Mouse (Mus musculus): Measurements from ENCODE around the gene Nfkb2.

Nfkb2 gene

DNA sequence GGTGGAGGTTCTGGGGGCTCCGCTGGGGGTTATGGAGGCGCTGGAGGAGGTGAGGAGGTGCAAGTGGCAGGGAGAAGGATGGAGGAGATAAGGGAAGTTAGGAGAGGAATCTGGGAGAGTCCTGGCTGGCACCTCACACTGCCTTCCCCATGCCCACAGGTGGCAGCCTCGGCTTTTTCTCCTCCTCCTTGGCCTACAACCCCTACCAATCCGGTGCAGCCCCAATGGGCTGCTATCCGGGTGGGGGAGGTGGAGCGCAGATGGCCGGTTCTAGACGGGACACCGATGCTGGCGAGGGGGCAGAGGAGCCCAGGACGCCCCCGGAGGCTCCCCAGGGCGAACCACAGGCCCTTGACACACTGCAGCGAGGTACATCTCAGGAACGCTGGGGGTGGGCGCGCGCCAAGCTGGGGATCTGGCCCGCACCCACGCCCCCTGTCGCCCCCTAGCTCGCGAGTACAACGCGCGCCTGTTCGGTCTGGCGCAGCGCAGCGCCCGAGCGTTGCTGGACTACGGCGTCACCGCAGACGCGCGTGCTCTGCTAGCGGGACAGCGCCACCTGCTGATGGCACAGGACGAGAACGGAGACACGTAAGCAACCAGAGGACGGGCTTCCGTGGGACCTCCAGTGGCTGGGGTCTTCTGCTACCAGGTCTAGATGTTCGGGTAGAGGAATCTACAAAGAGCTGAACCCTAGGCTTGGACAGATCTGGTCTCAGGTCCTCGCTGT lies 4.8 kb downstream of the Nfkb2 start:
- peak; percentile 61 to 80 for DNase-seq (ENCODE audit: low spot score in 2 of 2)

- DNase-seq (ENCODE audit: low spot score in 2 of 2) = no peak
These were observed 5.7 kb downstream of the Nfkb2 start for GRCm38 (mm10) chr19:46309651-46310305.

GRCm38 (mm10) chr19:46310312-46310865 lies 6.3 kb downstream of the Nfkb2 start:
- no peak for DNase-seq (ENCODE audit: low spot score in 2 of 2)

DNA sequence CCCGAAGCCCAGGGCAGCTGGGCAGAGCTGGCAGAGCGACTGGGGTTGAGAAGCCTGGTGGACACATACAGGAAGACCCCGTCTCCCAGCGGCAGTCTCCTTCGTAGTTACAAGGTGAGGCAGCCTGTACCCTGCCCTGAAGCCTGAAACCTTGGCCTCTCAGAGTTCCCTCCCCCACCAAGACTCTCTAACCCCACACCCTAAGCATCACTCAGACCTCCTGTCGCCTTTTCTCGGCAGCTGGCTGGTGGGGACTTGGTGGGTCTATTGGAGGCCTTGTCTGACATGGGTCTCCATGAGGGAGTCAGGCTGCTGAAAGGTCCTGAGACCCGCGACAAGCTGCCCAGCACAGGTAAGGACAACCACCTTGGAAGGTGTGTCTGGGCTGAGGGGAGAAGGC lies 7.2 kb downstream of the Nfkb2 start:
- DNase-seq (ENCODE audit: low spot score in 2 of 2) = no peak

GRCm38 (mm10) chr19:46312566-46312965 lies 8.4 kb downstream of the Nfkb2 start:
- no peak for DNase-seq (ENCODE audit: low spot score in 2 of 2)

- no peak for DNase-seq (ENCODE audit: low spot score in 2 of 2)
These were observed 9.0 kb downstream of the Nfkb2 start for GRCm38 (mm10) chr19:46313116-46313515.

GRCm38 (mm10) chr19:46313591-46313990 lies 9.5 kb downstream of the Nfkb2 start:
- no peak for DNase-seq (ENCODE audit: low spot score in 2 of 2)

DNA sequence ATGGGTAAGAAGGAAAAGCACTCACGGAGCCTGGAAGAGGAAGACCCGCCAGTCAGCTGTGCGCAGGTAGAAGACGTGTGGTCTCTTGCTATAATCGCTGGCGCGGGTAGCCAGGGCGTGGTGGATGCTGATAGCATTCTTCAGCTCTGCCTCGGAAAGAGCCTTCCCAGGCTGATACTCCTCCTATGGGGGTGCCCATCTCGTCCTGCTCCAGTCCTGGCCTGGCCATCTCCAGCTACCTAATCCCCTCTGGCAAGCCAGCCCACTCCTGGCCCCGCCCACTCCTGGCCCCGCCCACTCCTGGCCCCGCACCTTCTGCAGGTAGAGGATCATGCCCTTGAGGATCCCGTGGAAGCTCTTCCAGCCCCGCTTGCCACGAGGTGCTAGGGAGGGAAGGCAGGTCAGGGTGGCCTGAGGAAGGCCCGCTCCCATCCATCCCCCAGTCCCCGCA lies 10.1 kb downstream of the Nfkb2 start:
- no peak for DNase-seq (ENCODE audit: low spot score in 2 of 2)

GRCm38 (mm10) chr19:46314872-46315742 lies 11.0 kb downstream of the Nfkb2 start:
- DNase-seq (ENCODE audit: low spot score in 2 of 2) = no peak

- DNase-seq (ENCODE audit: low spot score in 2 of 2) = no peak
These were observed 11.9 kb downstream of the Nfkb2 start for GRCm38 (mm10) chr19:46315752-46316610.

DNA sequence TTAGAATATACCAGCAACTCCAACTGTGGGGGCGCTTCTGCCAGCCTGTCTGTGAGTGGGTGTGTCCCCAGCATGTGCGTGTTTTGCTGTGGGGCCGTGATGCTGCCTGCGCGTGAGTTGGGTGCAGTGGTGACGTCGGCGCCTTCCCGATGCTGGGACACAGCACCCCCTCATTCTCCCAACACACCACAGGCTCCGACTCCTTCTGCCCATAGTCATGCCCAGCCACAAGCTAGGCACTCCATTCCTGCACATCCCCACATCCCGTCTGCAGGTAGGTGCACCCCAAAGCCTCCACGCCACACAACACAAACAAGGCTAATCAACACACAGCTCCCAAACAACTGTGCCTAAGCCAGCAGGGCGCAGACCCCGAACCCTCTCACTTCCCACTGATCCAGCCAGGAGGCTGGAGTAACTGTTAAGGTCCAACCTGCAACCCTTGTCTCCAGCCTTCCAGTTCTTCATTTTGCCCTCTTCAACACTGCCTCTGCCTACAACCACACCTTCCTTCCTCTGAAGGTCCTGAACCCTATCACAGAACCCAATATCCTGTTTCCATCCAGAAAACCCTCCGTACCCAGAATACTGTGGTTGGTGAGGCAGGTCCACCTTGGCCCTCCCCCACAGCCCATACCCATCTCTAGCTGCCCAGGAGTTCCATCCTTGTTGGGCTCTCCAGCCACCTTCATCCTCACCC lies 12.9 kb downstream of the Nfkb2 start:
- no peak for DNase-seq (ENCODE audit: low spot score in 2 of 2)

DNA sequence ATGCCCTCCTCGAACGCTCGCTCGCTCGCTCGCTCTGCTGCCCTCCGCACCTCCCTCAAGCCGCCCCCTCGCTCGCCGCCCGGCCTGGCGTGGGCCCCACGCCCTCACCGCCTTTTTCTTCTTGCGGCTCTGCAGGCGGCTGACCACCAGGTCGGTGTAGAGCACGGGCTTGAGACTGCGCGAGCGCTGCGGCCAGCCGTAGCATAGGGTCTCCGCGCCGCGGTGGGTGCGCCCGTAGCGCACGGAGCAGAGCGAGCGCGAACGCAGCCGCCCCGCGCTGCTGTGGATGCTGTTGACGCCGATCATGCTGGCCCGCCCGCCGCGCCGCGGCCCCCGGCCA lies 13.4 kb downstream of the Nfkb2 start:
- DNase-seq (ENCODE audit: low spot score in 2 of 2) = no peak

- no peak for DNase-seq (ENCODE audit: low spot score in 2 of 2)
These were observed 13.9 kb downstream of the Nfkb2 start for GRCm38 (mm10) chr19:46318031-46318471.

DNA sequence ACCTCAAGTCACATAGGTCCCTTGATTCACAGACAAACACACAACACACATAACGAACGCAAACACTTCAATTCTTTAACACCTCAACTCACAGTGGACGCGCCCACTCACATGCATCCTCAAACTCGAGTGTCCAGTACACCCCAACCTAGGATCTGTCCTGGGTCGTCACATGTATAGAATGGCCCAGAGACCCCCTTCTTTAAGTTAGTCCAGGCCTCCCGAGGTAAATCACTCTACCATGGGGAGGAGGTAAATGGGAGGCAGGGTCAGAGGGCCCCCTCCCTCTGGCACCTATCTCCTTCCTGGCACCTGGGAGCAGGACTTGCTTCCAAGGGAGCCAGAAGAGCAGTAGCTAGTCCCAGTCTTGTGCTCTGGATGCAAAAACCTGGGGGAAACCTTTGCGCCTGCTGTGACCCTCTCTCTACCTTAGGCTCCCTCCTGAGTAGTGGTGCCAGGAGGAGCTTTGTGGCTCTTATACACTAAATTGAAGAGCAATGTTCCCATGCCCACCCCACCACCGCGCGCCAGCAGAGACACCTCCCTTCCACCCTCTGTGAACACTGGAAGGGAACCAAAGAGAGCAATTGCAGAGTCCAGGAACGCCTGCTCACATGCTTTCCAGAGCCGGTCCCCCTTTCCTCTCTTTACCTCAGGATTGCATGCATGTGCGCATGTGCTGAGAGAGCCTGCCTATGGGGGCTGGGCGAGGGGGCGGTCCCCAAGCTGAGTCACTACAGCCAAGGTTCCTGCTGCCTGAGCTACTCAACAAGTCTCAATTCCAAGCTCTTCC lies 14.7 kb downstream of the Nfkb2 start:
- peak in 1 of 2 experiments; percentile 71 for DNase-seq (ENCODE audit: low spot score in 2 of 2)

GRCm38 (mm10) chr19:46320076-46320785 lies 16.1 kb downstream of the Nfkb2 start:
- no peak for DNase-seq (ENCODE audit: low spot score in 2 of 2)

DNA sequence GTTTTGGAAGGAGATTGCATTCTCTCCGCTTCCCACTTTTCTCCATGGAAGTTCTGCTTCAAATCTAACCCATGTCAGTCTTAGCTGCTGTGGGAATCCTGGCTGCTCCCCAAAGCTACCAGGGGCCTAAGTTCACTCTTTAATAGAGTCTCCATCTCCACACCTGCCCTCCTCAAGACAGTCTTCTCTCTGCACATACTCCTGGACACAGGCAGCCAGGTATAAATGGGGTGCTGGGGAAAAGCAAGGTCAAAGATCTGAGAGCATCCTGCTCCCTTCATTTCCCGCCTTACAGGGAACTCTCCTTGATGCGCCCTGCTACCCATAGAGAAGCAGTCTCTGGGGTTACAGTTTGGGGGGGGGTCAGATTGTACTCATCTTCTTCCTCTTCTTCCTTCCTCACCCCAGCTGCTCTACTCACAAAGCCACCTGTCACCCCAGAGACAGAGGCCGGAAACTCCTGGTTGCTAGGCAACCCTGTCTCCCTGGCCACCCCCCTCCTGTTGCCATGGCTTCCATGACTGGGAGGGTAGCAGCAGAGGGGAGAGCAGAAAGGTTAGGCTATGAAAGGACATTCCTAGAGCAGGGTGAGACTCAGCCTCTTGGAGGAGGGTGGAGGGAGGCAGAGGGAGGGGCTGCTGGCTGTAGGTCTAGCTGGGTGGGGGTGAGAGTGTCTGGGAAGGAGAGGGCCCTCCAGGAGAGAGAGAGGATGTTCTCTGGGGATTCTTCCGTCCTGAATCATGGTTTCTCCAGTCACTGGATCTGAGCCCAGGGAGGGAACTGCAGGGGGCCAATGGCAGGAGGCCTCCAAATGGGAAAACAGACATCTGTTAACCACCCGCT lies 17.2 kb downstream of the Nfkb2 start:
- DNase-seq (ENCODE audit: low spot score in 2 of 2) = no peak

GRCm38 (mm10) chr19:46322144-46322995 lies 18.2 kb downstream of the Nfkb2 start:
- no peak for DNase-seq (ENCODE audit: low spot score in 2 of 2)

Data from urinary bladder, adult 18-20 months (tissue).